Mouse (Mus musculus) ES-CJ7 (cell line): ENCODE measurements at regions not wholly inside any gene's neighbourhood (a gene's known extent, or its start where the extent isn't known, plus 50 kb on each side); places are given as distances from the start of the nearest gene placed in this dataset.

ENCODE experiments used
- DNase-seq: peaks from one replicate; pipeline ENCODE4 v3.0.0; 2011; ENCODE audit warnings: low read depth, low spot score

DNA sequence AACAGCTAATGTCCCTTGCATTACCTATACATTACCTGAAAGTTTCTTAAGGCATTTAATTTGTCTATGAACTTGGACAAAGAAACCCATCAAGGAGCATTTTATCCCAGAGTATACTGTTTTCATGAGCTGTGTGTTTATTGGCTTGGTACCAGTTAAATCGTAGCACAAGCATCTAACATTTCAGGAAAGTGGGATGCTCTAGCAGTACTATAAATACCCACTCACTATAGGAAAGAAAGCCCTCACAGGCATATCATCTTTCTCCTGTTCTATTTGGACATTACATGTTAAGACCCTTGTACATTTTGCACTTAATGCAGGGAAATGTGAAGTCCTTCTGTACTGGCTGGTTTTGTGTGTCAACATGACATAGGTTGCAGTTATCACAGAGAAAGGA lies 163.9 kb downstream of the Ptprc start:
- no peak for DNase-seq

GRCm38 (mm10) chr1:138010910-138011477 lies 164.5 kb downstream of the Ptprc start:
- DNase-seq, result no peak

- no peak for DNase-seq
Observed at GRCm38 (mm10) chr1:138006811-138007210, 168.7 kb downstream of the Ptprc start.

DNA sequence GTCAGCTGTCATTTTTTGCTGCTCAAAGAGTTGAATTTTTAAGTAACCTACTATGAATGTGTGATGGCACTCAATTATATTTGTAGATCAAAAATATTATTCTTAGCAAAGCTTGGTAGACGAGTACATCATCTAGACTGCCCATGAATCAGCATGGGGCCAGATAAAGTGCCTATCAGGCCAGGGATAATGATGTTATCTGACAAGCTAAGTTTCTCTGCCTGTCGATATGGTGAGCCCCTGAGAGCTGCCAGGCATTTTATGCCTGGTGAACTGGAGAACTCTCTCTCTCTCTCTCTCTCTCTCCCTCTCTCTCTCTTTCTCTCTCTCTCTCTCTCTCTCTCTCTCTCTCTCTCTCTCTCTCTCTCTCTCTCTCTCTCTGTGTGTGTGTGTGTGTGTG lies 171.2 kb downstream of the Ptprc start:
- no peak for DNase-seq

GRCm38 (mm10) chr1:137999268-137999900 lies 176.1 kb downstream of the Ptprc start:
- no peak for DNase-seq

- DNase-seq, result no peak
Observed at GRCm38 (mm10) chr1:137996041-137996440, 179.5 kb downstream of the Ptprc start.

DNA sequence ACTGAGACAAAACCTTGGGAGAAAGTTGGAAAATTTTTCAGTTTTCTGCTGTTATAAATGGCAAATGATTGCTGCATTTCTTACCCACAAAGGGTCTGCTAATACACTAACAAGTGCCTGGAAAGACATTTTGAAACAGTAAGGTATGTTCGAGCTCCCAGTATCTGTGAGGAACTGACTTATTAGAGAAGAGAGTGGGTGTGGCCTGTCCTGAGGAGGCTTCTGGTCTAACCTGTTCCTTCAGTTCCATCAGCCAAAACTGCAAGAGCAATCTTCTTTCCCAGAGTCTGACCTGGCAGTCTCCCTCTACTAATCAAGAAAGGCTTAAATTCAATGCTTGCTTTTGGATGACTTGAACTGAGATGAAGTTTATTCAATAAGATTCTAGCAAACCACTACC lies 183.6 kb downstream of the Ptprc start:
- no peak for DNase-seq

GRCm38 (mm10) chr1:137991412-137991811 lies 184.1 kb downstream of the Ptprc start:
- DNase-seq, result no peak

GRCm38 (mm10) chr1:137973406-137973805 lies 202.1 kb downstream of the Ptprc start:
- DNase-seq, result no peak

- no peak for DNase-seq
Observed at GRCm38 (mm10) chr1:137972620-137973350, 202.7 kb downstream of the Ptprc start.

- DNase-seq, result no peak
Observed at GRCm38 (mm10) chr1:137966151-137966836, 209.2 kb downstream of the Ptprc start.

- DNase-seq, result no peak
Observed at GRCm38 (mm10) chr1:137963656-137964055, 211.9 kb downstream of the Ptprc start.

DNA sequence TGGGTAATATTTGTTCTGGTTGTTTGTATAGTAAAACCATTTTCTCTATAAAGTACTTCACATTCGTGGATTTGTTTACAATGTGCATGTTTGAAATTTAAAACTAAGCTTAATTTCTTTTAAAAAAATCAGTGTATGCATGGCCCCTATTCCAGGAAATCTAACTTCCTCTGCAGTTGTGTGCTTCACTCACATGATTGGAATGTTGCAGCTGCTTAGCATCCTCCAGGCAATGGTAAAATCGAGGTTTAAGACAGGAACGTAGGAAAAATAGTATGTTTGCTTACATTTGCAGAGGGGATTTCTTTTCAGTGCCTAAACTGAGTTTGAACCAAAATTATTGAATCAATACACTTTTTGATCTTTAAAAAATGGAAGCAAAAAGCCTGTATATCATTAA lies 217.5 kb downstream of the Ptprc start:
- no peak for DNase-seq

DNA sequence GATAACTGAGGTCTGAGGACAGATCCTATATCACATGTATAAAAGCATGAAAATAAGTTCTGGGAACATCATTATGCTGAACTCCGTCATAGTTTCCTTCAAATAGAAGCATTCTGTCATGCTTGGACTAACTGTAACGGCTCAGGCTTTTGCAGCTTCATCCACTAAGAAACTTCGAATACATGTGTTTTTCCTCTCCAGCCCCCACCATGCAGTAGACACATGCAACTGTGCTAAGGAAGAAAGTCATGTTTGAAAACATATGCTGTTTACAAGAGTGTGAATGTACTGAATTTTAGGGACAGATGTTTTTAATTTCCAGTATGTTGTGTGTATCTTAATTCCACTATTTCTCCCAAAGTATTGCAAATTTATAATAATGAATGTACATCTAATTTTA lies 219.5 kb downstream of the Ptprc start:
- no peak for DNase-seq

DNA sequence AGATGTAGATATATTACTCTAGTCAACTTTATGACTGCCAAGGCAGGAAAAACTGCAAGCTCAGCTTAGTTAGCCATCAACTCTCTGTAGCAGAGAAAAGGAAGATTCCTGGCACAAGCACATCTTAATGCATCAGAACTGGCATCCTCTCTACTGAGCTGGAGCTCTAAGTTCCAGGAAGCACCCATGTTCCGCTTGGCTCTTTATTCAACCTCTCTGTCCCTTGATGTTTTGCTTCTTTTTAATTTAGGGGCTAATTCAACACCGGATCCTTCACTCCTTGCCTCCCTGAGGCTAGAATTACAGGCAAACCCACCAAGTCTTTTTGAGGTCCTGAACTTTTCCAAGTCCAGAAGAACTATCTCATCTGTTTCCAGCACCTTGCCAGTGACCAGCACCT lies 220.4 kb downstream of the Ptprc start:
- DNase-seq, result no peak

GRCm38 (mm10) chr1:137953369-137953768 lies 222.1 kb downstream of the Ptprc start:
- DNase-seq, result no peak

- no peak for DNase-seq
Observed at GRCm38 (mm10) chr1:137952777-137953176, 222.7 kb downstream of the Ptprc start.

- DNase-seq, result no peak
Observed at GRCm38 (mm10) chr1:137947900-137948299, 227.6 kb downstream of the Ptprc start.

DNA sequence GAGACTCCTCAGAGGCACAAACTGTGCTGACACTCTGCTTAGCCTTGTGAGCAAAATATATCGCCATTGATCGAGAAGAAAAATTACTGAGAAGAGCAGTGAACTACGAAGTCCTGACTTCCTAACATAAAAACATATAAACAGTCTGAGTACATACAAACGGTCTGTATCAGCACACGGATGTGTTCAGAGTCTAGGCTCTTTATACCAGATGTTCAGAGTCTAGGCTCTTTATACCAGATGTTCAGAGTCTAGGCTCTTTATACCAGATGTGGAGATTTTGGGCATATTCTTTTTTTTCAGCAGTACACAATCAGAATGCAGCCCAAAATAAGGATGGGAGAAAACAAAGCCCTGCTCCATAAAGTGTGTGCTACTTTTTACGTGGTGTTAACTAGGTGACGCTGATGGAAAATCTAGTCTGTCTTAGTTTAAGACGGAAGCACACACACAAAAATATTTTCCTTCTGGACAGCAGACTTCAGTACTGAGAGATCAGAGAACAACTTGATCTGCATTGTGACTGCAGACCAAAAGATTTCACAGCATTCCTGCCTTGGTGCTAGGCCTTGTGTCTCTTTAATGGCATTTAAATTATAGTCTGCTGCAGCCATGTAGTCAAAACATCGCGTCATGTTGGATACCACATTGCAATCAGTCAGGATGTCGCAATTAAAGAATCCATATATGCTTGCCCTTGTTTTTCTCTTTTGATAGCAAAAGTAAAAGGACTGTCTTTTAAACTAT lies 233.6 kb downstream of the Ptprc start:
- DNase-seq, result no peak

DNA sequence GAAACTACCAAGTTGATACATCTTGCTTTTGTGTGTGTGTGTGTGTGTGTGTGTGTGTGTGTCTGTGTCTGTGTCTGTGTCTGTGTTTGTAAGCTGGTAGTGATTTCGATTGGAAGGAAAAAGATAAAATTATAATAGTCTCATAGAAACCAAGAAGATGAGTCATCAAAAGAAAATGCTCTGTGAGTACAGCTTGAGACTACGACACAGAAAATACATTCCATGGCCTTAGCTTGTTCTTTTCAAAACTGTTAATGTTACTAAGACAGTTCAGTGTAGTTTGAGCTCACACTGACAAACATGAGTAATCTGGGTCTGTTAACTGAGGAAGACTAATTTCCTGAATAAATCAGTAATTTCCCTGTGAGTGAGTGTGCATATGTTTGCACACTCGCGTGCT lies 239.8 kb downstream of the Ptprc start:
- no peak for DNase-seq

DNA sequence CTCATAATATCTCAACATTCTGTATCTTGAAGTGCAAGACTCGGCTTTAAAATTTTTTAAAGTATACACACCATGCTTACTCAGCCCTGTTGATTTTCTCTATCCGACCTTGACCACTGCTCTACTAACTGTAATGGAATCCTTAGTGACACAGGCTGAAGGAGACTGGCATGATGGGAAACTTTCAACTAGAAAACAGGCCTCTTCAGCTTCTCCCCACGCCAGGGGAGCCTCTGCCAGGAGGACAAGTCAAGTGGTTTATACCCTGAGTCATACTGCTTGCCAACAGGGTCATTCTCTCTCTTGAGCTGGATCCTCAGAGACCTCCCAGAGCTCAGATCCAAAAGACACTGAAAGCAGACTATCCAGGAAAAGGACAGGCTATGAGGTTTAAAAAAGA lies 245.7 kb downstream of the Ptprc start:
- DNase-seq, result no peak

DNA sequence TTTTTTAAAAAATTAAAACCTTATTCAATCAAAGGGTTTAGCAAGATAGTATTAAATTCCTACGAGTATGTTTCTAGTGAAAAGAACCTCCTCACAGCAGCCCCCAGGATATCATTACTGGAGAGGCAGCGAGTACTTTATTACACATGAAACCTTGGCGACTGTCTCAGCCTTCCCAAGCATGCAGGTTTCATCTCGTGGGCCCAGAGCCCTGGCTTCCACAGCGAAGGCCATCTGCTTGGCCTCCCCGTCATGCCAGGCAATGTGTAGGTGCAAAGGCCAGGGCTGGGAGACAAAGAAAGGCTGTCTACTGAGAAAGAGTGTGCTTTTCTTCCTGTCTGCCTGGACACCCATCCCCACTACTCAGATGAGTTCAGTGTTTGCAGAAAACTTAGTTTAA lies 247.0 kb downstream of the Ptprc start:
- no peak for DNase-seq
